Mouse (Mus musculus): ENCODE results near the gene Gm3415.

- TF ChIP-seq CTCF (IDR thresholded peaks at IDR 0.05; ENCODE audit: low read depth), result no peak
- no peak for TF ChIP-seq EP300 (optimal IDR thresholded peaks at IDR 0.05)
Measured at GRCm38 (mm10) chr5:146584478-146585306, 28.8 kb downstream of the Gm3415 start, which contains the start of gene Gpr12.

Measured in stomach, postnatal 0 days (tissue).